Mouse (Mus musculus) adrenal gland (tissue): ENCODE measurements around the gene 5530400C23Rik.
"Not testable (repeated sequence)": the region's sequence is repeated elsewhere in the genome, so short reads cannot be mapped to it uniquely, and the experiment has no call there.

Source experiments
- intact Hi-C: fragments of 180-260 bp; cut with DNase I; formaldehyde crosslinking; loops from one replicate; pipeline ENCODE4 v1.15.1; 2025
- long read RNA-seq, 2 experiments: library from polyadenylated mRNA; unstranded; transcript quantifications; one replicate each; pipeline ENCODE4 v2.0.0; 2020; ENCODE audit warnings: borderline replicate concordance in 1 of 2; ENCODE audit not compliant: insufficient replicate concordance in 1 of 2

5530400C23Rik gene
- long read RNA-seq, experiment 1: 0 reads
- long read RNA-seq, experiment 2: 0 reads

GRCm38 (mm10) chr6:133291916-133292315 lies at the start of gene 5530400C23Rik:
TSS of gene 5530400C23Rik (plus strand) at chr6:133292216.
- intact Hi-C loops: not testable (repeated sequence)

- intact Hi-C loops: no loop called here
Observed at GRCm38 (mm10) chr6:133305952-133306715, 14.1 kb downstream of the 5530400C23Rik start.

- intact Hi-C loops: not testable (repeated sequence)
Observed at GRCm38 (mm10) chr6:133313896-133314295, 21.9 kb downstream of the 5530400C23Rik start.

GRCm38 (mm10) chr6:133338535-133338934 lies 46.5 kb downstream of the 5530400C23Rik start:
- intact Hi-C loops: no loop called here

GRCm38 (mm10) chr6:133341731-133342130 lies 49.7 kb downstream of the 5530400C23Rik start:
- intact Hi-C loops: not testable (repeated sequence)
